Mouse (Mus musculus) stomach, embryonic 14.5 days (tissue): Measurements from ENCODE around the gene Loxl4. TPM values are rescaled to one million over a fixed set of nuclear protein-coding genes. Genes with fewer than 3 reads are reported as not detected.
A peak's percentile ranks its signal among the peaks of the same experiment; 100 is the strongest.

Source experiments
- ATAC-seq: fragments of 200-750 bp; cut with Nextera tagmentation; 2 replicates; pipeline ENCODE4 v1.8.0; 2017; ENCODE audit warnings: low read depth, moderate TSS enrichment; ENCODE audit not compliant: insufficient number of reproducible peaks, insufficient read depth, low FRiP score
- H3K27ac ChIP-seq: fragments of 300-500 bp; sonication (generic); 2 replicates; pipeline ENCODE4 v1.5.1; 2014; ENCODE audit warnings: mild to moderate bottlenecking, low read length, moderate library complexity, mixed read lengths
- H3K27me3 ChIP-seq: fragments of 300-500 bp; sonication (generic); 2 replicates; pipeline ENCODE4 v1.6.1; 2014; ENCODE audit warnings: low read length, control low read depth, mixed read lengths; ENCODE audit not compliant: control insufficient read depth, insufficient read depth
- H3K36me3 ChIP-seq: fragments of 300-500 bp; sonication (generic); 2 replicates; pipeline ENCODE4 v1.6.1; 2014; ENCODE audit warnings: mild to moderate bottlenecking, control low read depth, low read length, moderate library complexity, mixed read lengths; ENCODE audit not compliant: control insufficient read depth, insufficient read depth
- H3K4me1 ChIP-seq: fragments of 300-500 bp; sonication (generic); 2 replicates; pipeline ENCODE4 v1.6.1; 2014; ENCODE audit warnings: low read length, control low read depth, mixed read lengths; ENCODE audit not compliant: control insufficient read depth, insufficient read depth
- H3K4me2 ChIP-seq: fragments of 300-500 bp; sonication (generic); replicated peaks from 2 replicates; pipeline ENCODE4 v1.6.1; 2014; ENCODE audit warnings: low read depth, low read length, control low read depth
- H3K4me3 ChIP-seq: fragments of 300-500 bp; sonication (generic); 2 replicates; pipeline ENCODE4 v1.5.1; 2014; ENCODE audit warnings: low read depth, low read length, control low read depth
- H3K9ac ChIP-seq: fragments of 300-500 bp; sonication (generic); replicated peaks from 2 replicates; pipeline ENCODE4 v1.6.1; 2014; ENCODE audit warnings: low read depth, mild to moderate bottlenecking, control low read depth, low read length, moderate library complexity, mixed read lengths
- H3K9me3 ChIP-seq: fragments of 300-500 bp; sonication (generic); 2 replicates; pipeline ENCODE4 v1.6.1; 2016; ENCODE audit warnings: low read depth, low read length, control low read depth; ENCODE audit not compliant: control insufficient read depth
- WGBS: fragments of 180-500 bp; shearing (Covaris S2); extraction: QIAGEN DNeasy Blood & Tissue Kit; methylation state at CpG from one replicate; pipeline ENCODE4 v1.1.7; 2014; 5-methylcytosine and 5-hydroxymethylcytosine counted together
- polyA plus RNA-seq: library from polyadenylated mRNA; unstranded; fragments of >200 nt; fragmentation: Nextera tagmentation; extraction: Ambion mirVana; gene quantifications from 2 replicates; pipeline ENCODE4 v1.2.1, GENCODE M21; 2014

Loxl4 gene
- polyA plus RNA-seq, 1 experiment from 2014 or later = 3.0 TPM

DNA sequence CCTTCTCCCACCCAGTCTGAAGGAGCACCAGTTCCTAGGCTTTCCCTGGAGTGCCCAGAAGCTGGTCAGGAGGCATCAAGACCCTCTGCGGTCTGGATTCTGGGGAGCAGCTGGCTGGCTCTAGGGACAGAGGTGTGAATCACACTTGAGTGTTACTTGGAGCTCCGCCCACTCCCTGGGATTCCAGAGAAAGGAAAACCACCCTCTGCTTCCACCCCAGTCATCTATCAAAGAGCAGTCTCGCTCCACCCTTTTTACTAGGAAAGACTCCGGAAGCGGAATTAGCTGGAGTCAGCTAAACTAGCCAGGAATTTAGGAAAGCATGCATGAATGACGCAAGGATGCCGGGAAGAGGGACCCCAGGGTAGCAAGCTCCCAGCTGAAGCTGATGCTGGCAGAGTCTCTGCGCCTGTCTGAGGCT lies 18.9 kb upstream of the Loxl4 start:
- peak; percentile 14; the same call in 1 of the 2 replicates for ATAC-seq
- H3K27ac ChIP-seq = no peak overlapping the region
- no peaks in the 10 kb centered on the region for H3K9me3 ChIP-seq
- peak overlapping the region; percentile 30; the same call in 1 of the 2 replicates for H3K4me2 ChIP-seq
- no peaks in the 10 kb centered on the region for H3K36me3 ChIP-seq
- no peak overlapping the region for H3K9ac ChIP-seq
- 3% methylated on average over 8 of the region's 8 CpGs for WGBS
- no peaks in the 10 kb centered on the region for H3K27me3 ChIP-seq
- peaks cover 5% of the 10 kb centered on the region for H3K4me1 ChIP-seq
- no peak overlapping the region for H3K4me3 ChIP-seq

DNA sequence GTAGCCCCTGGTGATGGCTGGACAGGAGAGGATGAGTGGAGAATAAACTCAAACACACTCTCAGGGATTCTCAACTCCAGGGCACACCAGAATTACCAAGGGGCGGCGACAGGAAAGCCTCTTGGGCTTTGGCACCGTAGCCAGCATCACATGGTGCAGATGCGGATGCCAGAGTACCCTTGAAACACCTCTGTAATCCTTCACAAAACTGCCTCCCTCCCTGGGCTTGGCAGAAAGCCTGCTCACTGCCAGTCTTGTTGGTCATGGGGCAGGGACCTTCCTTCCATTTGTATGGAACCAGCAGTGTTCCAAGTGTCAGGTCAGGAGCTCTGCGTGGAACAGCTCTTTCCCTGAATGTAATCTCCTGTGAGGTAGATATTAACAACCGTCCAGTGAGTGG lies 15.5 kb upstream of the Loxl4 start:
- 86% methylated on average over 6 of the region's 6 CpGs for WGBS

DNA sequence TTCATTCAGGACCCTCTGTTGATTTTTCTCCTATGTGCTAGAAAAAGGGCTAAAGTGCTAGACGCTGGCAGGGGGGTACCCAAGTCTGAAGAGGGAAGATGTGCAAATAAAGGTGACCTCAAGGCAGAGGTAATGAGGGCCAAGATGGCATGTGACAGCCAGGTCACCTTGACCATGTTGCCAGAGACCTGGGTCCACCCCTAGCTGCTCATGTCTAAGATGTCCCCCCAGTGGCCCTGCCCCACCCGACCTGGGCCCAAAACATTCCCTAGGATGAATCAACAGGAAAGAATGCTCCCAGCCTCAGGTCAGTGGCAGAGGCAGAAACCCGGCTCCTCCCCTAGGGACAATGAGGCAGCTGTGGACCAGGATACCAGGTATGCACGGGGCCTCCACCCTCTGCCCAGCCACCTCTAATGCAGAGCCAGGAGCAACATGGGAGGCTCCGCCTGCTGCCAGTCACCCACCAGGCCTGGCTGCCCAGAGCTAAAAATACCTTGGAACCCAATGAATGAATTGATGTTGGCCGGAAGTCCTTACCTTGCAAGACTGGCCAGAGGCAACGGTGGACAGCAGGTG lies 1.1 kb upstream of the Loxl4 start:
- H3K4me1 ChIP-seq = 0 out of 2 replicates have a peak, but pooled peaks cover 6% of the 10 kb centered on the region
- ATAC-seq = no peak

More for the DNA sequence above, 15.5 kb upstream of the Loxl4 start:
- no peak for ATAC-seq
- Histone ChIP-seq H3K4me1 (peaks cover 5% of the 10 kb centered on the region), H3K27ac (no peak overlapping the region), H3K9ac (no peak overlapping the region), H3K27me3 (no peaks in the 10 kb centered on the region), H3K4me3 (no peak overlapping the region), H3K36me3 (no peaks in the 10 kb centered on the region), H3K4me2 (no peak overlapping the region), H3K9me3 (no peaks in the 10 kb centered on the region)

DNA sequence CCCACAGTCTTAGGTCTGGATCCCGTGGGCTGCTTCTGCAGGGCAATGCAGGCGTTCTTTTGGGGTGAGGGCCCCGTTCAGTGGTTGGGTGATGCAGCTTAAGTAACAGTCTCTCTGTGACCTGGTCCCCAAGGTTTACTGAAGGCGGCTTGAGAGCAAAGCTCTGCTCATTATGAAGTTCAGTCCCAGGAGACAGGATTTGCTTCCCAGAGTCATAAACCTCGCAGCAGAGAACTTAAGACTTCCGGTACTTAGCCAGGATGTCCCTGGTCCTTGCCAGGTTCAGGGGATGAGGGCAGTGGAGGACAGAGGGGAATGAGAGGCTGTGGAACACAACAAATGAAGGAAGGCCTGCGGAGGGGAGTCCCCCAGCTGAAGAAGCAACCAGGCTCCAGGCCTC lies 503 bp upstream of the Loxl4 start:
- Histone ChIP-seq H3K27me3 (no peaks in the 10 kb centered on the region), H3K4me1 (0 out of 2 replicates have a peak, but pooled peaks cover 6% of the 10 kb centered on the region), H3K4me3 (peak overlapping the region; percentile 38), H3K4me2 (peak overlapping the region; percentile 62), H3K36me3 (no peaks in the 10 kb centered on the region), H3K9me3 (no peaks in the 10 kb centered on the region), H3K27ac (no peak overlapping the region), H3K9ac (0 out of 2 replicates have a peak overlapping the region, but pooled peaks have one; percentile 25)
- no peak for ATAC-seq
- 27% methylated on average over 7 of the region's 7 CpGs for WGBS

More for the DNA sequence above, 1.1 kb upstream of the Loxl4 start:
- Histone ChIP-seq H3K4me3 (no peak overlapping the region), H3K27ac (no peak overlapping the region), H3K4me2 (no peak overlapping the region), H3K36me3 (no peaks in the 10 kb centered on the region), H3K9me3 (no peaks in the 10 kb centered on the region), H3K9ac (no peak overlapping the region), H3K27me3 (no peaks in the 10 kb centered on the region)
- WGBS = 60% methylated on average over 7 of the region's 7 CpGs

DNA sequence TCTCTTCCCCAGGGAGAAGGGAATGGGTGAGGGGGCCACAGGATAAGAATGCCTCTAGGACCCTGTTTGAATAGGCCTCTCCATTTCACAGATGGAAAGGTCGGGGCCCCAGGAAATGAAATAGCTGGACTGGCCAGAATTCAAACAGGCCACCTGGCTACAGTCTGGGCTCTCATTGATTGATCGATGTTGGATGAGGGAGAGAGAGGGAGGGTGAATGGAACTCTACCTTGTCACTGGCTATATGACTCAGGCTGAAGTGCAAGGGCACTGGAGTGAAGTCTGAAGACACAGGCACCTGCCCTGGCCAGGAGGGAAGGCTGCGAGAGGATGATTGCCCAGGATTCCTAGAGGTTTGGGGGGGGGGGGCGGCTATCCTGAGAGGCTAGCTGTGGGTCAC lies 867 bp downstream of the Loxl4 start:
- ATAC-seq = no peak
- no peaks in the 10 kb centered on the region for H3K9me3 ChIP-seq
- H3K4me2 ChIP-seq = 0 out of 2 replicates have a peak overlapping the region, but pooled peaks have one; percentile 62
- no peak overlapping the region for H3K9ac ChIP-seq
- WGBS = 76% methylated on average over 4 of the region's 4 CpGs
- H3K27ac ChIP-seq = no peak overlapping the region
- 0 out of 2 replicates have a peak, but pooled peaks cover 6% of the 10 kb centered on the region for H3K4me1 ChIP-seq
- H3K4me3 ChIP-seq = no peak overlapping the region
- H3K27me3 ChIP-seq = no peaks in the 10 kb centered on the region
- no peaks in the 10 kb centered on the region for H3K36me3 ChIP-seq

DNA sequence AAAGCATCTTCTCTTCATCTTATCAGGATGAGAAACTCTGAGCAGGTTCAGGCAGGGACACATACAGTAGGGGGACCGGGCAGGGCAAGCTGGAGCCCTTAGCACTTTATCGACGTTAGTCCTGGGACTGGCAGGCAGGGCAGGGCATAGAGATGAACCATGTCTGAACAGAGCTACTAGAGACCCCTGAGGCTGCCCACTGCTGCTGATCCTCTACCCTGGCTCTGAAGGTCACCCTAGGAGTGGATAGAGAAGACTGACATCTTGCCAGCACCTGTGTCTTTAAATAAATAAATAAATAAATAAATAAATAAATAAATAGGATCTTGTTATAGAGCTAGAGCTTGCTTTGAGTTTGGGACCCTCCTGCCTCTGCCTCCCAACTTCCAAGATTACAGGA lies 2.9 kb downstream of the Loxl4 start:
- H3K27me3 ChIP-seq = no peaks in the 10 kb centered on the region
- H3K36me3 ChIP-seq = no peaks in the 10 kb centered on the region
- no peaks in the 10 kb centered on the region for H3K9me3 ChIP-seq
- no peak overlapping the region for H3K27ac ChIP-seq
- H3K4me1 ChIP-seq = 0 out of 2 replicates have a peak, but pooled peaks cover 6% of the 10 kb centered on the region
- H3K4me2 ChIP-seq = no peak overlapping the region
- ATAC-seq = no peak
- WGBS = 91% methylated on average over 3 of the region's 3 CpGs
- H3K9ac ChIP-seq = no peak overlapping the region
- H3K4me3 ChIP-seq = no peak overlapping the region

DNA sequence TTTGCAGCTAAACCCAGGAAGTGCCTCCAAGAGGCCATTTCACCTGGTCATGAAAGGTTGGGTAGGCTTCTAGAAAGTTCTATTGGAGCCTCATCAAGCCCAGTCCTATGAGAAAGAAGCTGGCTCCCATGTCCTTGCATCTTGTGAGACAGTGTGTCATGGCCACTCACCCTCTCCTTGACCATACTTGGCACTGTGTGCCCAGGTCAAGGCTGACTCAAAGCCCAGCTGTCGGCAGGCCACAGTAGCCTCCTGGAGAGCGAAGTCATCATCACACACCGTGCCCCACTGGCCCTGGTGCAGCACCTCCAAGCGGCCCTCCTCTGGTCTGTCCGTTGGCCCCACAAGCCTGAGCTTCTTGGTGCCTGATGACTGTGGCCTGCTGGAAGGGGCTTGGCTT lies 4.5 kb downstream of the Loxl4 start:
- no peak for ATAC-seq
- no peaks in the 10 kb centered on the region for H3K36me3 ChIP-seq
- 87% methylated on average over 5 of the region's 5 CpGs for WGBS
- H3K4me2 ChIP-seq = no peak overlapping the region
- H3K27me3 ChIP-seq = no peaks in the 10 kb centered on the region
- H3K9me3 ChIP-seq = no peaks in the 10 kb centered on the region
- H3K4me1 ChIP-seq = 0 out of 2 replicates have a peak, but pooled peaks cover 3% of the 10 kb centered on the region
- H3K27ac ChIP-seq = no peak overlapping the region
- no peak overlapping the region for H3K4me3 ChIP-seq
- no peak overlapping the region for H3K9ac ChIP-seq

DNA sequence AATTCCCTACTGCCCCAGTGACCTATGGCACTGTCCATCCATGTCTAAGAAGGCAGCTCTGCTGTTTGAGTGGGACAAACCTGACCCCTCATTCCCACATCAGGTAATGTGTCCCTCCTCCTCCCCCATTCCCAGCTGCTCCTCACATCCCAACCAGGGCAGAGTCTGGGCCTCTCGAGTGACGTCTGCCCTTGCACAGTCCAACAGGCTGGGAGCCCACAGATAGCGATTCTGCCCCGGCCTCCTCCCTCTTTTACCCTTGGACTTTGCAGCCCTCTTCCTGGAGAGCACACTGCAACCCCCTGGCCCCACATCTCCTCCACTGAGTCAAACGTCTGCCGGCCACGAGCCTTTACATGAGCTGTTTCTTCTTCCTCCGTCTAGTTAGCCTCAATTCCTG lies 10.0 kb downstream of the Loxl4 start:
- H3K4me2 ChIP-seq = no peak overlapping the region
- H3K36me3 ChIP-seq = no peaks in the 10 kb centered on the region; the same call in 1 of the 2 replicates
- no peak overlapping the region for H3K4me3 ChIP-seq
- no peaks in the 10 kb centered on the region for H3K27me3 ChIP-seq
- H3K9me3 ChIP-seq = no peaks in the 10 kb centered on the region
- no peak overlapping the region for H3K9ac ChIP-seq
- no peak overlapping the region for H3K27ac ChIP-seq
- H3K4me1 ChIP-seq = no peaks in the 10 kb centered on the region
- WGBS = 73% methylated on average over 8 of the region's 8 CpGs
- no peak for ATAC-seq

DNA sequence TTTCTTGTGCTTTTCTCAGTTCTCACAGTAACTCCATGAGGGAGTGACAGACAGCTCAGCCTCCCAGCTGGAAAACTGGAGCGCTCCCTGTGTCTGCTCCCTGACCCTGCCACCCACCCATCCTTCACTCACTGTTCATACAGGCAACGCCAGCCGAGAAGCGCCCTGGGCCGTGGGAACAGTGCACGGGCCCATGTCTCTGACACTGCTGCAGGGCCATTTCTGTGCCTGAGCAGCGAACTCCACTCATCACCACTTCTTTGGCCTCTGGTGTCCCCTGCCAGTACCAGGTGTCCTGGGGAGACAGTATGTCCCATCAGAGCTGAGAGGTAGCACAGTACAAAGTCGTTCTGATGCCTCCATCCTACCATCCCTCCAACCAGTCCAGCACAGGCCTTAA lies 10.6 kb downstream of the Loxl4 start:
- no peaks in the 10 kb centered on the region for H3K9me3 ChIP-seq
- H3K36me3 ChIP-seq = no peaks in the 10 kb centered on the region; the same call in 1 of the 2 replicates
- H3K27ac ChIP-seq = no peak overlapping the region
- no peaks in the 10 kb centered on the region for H3K27me3 ChIP-seq
- no peak overlapping the region for H3K4me2 ChIP-seq
- no peak for ATAC-seq
- no peaks in the 10 kb centered on the region for H3K4me1 ChIP-seq
- WGBS = 69% methylated on average over 8 of the region's 8 CpGs
- H3K4me3 ChIP-seq = no peak overlapping the region
- H3K9ac ChIP-seq = no peak overlapping the region
